ENCODE assay signal across 23 mouse cellular contexts in genomic region chr12:56224142-56224895, GRCm38 (mm10).
DNase-seq lines count a peak whose midpoint lies in the region; ATAC-seq and TF ChIP-seq lines count a peak whose summit lies in the region.
"Had no signal": no experiment of that assay in that cellular context is flagged by ENCODE, and none has a peak within 500 bp of the region (broad histone marks: within the 10 kb centered on the region; RNA-seq: fewer than 3 reads in every experiment).

No protein-coding gene starts in this region.

- H3K9me3 ChIP-seq in kidney, embryonic 15.5 days (replicated peaks), result no peaks in the 10 kb centered on the region
- H3K9me3 ChIP-seq in kidney, postnatal 0 days (replicated peaks; ENCODE audit: low read length), result no peaks in the 10 kb centered on the region
- H3K9me3 ChIP-seq: embryonic facial prominence, embryonic 13.5 days; embryonic facial prominence, embryonic 15.5 days; forebrain, embryonic 13.5 days; forebrain, embryonic 15.5 days had no signal

- peaks cover 6% of the 10 kb centered on the region; the same call in 1 of the 2 replicates for H3K27me3 ChIP-seq in kidney, embryonic 15.5 days
- H3K27me3 ChIP-seq in kidney, postnatal 0 days (ENCODE audit: insufficient read depth, low read length), result no peaks in the 10 kb centered on the region
- H3K27me3 ChIP-seq: embryonic facial prominence, embryonic 13.5 days; embryonic facial prominence, embryonic 15.5 days; forebrain, embryonic 13.5 days; forebrain, embryonic 15.5 days had no signal

- no peak overlapping the region for H3K4me2 ChIP-seq in kidney, embryonic 15.5 days
- H3K4me2 ChIP-seq in kidney, postnatal 0 days (ENCODE audit: low read length), result no peak overlapping the region
- H3K4me2 ChIP-seq: embryonic facial prominence, embryonic 13.5 days; embryonic facial prominence, embryonic 15.5 days; forebrain, embryonic 13.5 days; forebrain, embryonic 15.5 days had no signal

- no peak overlapping the region for H3K27ac ChIP-seq in kidney, embryonic 15.5 days
- no peak overlapping the region for H3K27ac ChIP-seq in kidney, postnatal 0 days
- H3K27ac ChIP-seq: embryonic facial prominence, embryonic 13.5 days; embryonic facial prominence, embryonic 15.5 days; forebrain, embryonic 13.5 days; forebrain, embryonic 15.5 days had no signal

- DNase-seq in kidney, adult 9 months, result no peak
- peak; percentile 32 for DNase-seq in kidney, postnatal 0 days (ENCODE audit: low spot score)
- DNase-seq in kidney, postnatal 14 days, result no peak
- DNase-seq in retina, postnatal 1 day, result peak; percentile 5
- DNase-seq in retina, embryonic 14.5 days (ENCODE audit: low spot score), result no peak
- DNase-seq in gonadal fat pad, adult 2 months (ENCODE audit: low read depth), result peak; percentile 94
- no peak for DNase-seq in right cerebral cortex, postnatal 36 days (ENCODE audit: low spot score in 2 of 2)
- DNase-seq: adrenal gland, adult 2 months; adrenal gland, postnatal 10 days; adrenal gland, postnatal 25 days; cerebellum, adult 11 months; cerebellum, adult 18-20 months; cerebellum, adult 8-10 months; cerebellum, adult 9-11 months; cerebellum, postnatal 14 days; cerebellum, postnatal 36 days; embryo, embryonic 11 days had no signal

- H3K4me1 ChIP-seq in kidney, embryonic 15.5 days, result no peaks in the 10 kb centered on the region
- no peaks in the 10 kb centered on the region for H3K4me1 ChIP-seq in kidney, postnatal 0 days (replicated peaks; ENCODE audit: insufficient read depth, low read length)
- H3K4me1 ChIP-seq: embryonic facial prominence, embryonic 13.5 days; embryonic facial prominence, embryonic 15.5 days; forebrain, embryonic 13.5 days; forebrain, embryonic 15.5 days had no signal

- H3K4me3 ChIP-seq in kidney, embryonic 15.5 days (replicated peaks), result no peak overlapping the region
- H3K4me3 ChIP-seq in kidney, postnatal 0 days (replicated peaks; ENCODE audit: low read depth, low read length), result no peak overlapping the region
- H3K4me3 ChIP-seq: embryonic facial prominence, embryonic 13.5 days; embryonic facial prominence, embryonic 15.5 days; erythroblast, embryonic 14.5 days; forebrain, embryonic 13.5 days; forebrain, embryonic 15.5 days had no signal

- H3K9ac ChIP-seq in kidney, embryonic 15.5 days, result no peak overlapping the region
- H3K9ac ChIP-seq in kidney, postnatal 0 days (ENCODE audit: low read depth, low read length), result no peak overlapping the region
- H3K9ac ChIP-seq: embryonic facial prominence, embryonic 13.5 days; embryonic facial prominence, embryonic 15.5 days; forebrain, embryonic 13.5 days; forebrain, embryonic 15.5 days had no signal

- ATAC-seq in kidney, embryonic 15.5 days (replicated peaks; ENCODE audit: low FRiP score), result peak; percentile 73; the same call in 1 of the 2 replicates
- peak; percentile 49; the same call in 1 of the 2 replicates for ATAC-seq in kidney, postnatal 0 days (replicated peaks; ENCODE audit: low FRiP score, low read depth)
- ATAC-seq: forebrain, embryonic 13.5 days; forebrain, embryonic 15.5 days had no signal

- no peak for TF ChIP-seq CTCF in kidney, postnatal 0 days (IDR thresholded peaks at IDR 0.05; ENCODE audit: low read depth)

- WGBS in kidney, embryonic 15.5 days, result 39% methylated on average over 3 of the region's 3 CpGs
- WGBS in kidney, postnatal 0 days, result 22% methylated on average over 3 of the region's 3 CpGs

- H3K36me3 ChIP-seq in kidney, embryonic 15.5 days, result no peaks in the 10 kb centered on the region
- H3K36me3 ChIP-seq in kidney, postnatal 0 days (ENCODE audit: insufficient read depth, low read length), result no peaks in the 10 kb centered on the region
- H3K36me3 ChIP-seq: embryonic facial prominence, embryonic 13.5 days; embryonic facial prominence, embryonic 15.5 days; forebrain, embryonic 15.5 days had no signal

Comparison
In these comparisons a context has a peak if more than half of its experiments do, and no peak if none do; other contexts are left out.
1. DNase-seq: peak in kidney, postnatal 0 days (single experiment), retina, postnatal 1 day (single experiment) and gonadal fat pad, adult 2 months (single experiment); none in kidney, adult 9 months (single experiment), kidney, postnatal 14 days (single experiment), retina, embryonic 14.5 days (single experiment) and right cerebral cortex, postnatal 36 days (0 of 2).